Mouse (Mus musculus) olfactory bulb, adult 2 months (tissue): ENCODE results near the gene C1qtnf5.

Experiments used
- CTCF ChIP-seq: fragments of 200-500 bp; IDR thresholded peaks from 2 replicates; pipeline ENCODE4 v1.5.1; 2012; ENCODE audit warnings: low read depth, mild to moderate bottlenecking, low read length, moderate library complexity; ENCODE audit not compliant: insufficient read depth
- POLR2A ChIP-seq: fragments of 200-500 bp; IDR thresholded peaks from 2 replicates; pipeline ENCODE4 v1.6.1; 2012; ENCODE audit warnings: mild to moderate bottlenecking, low read depth, low read length, moderate library complexity; ENCODE audit not compliant: insufficient read depth

GRCm38 (mm10) chr9:44067960-44068330 is 39.1 kb upstream of the C1qtnf5 start:
- no peak for TF ChIP-seq CTCF
- TF ChIP-seq POLR2A: no peak
